Mouse (Mus musculus) heart, postnatal 14 days (tissue): ENCODE results near the gene Nr2f2. TPM values are rescaled to one million over a fixed set of nuclear protein-coding genes. Genes with fewer than 3 reads are reported as not detected.

Source experiments
- DNase-seq, 2 experiments: peaks; one replicate each; pipeline ENCODE4 v3.0.0; 2021 to 2022
- intact Hi-C: fragments of 180-260 bp; cut with DNase I; formaldehyde crosslinking; loops from one replicate; pipeline ENCODE4 v1.15.1; 2025
- total RNA-seq, 2 experiments: library from RNA; stranded (reverse); gene quantifications; 2 replicates each; pipeline ENCODE4 v1.2.3; 2021

The Nr2f2 gene
- total RNA-seq, 2 experiments from 2014 or later: 24.8 to 26.9 TPM

DNA sequence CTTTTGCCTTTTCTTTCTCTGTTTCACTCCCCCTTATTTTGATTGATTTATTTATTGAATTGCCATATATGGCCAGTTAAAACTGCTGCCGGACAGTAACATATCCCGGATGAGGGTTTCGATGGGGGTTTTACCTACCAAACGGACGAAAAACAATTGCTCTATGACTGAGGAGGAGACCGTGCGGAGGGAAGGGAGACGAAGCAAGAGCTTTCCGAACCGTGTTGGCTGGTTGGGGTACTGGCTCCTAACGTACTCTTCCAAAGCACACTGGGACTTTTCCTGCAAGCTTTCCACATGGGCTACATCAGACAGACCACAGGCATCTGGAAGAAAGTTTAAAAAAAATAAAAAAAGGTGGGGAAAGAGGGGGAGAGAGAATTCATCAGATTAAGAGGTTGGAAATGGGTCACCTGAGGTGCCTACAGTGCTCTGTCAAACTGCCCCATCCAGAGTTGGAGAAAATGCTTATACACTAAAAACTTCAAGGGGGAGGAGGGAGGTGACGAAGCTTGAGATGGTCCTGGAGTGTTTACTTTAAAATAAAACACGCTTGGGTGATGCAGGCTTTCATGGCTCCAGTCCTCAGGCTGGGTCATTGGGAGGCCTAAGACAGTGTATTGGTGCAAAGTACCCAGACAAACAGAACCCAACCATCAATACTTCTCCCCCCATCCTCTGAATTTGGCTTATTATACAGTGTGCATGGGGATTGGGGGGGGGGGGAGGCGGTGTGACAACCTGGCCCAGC, 11.8 kb downstream of the Nr2f2 start:
- no peak for DNase-seq
- intact Hi-C loops: loop anchor here (5.0 kb wide), 1 partner anchor 1228 kb away; no protein-coding TSS in a partner anchor

DNA sequence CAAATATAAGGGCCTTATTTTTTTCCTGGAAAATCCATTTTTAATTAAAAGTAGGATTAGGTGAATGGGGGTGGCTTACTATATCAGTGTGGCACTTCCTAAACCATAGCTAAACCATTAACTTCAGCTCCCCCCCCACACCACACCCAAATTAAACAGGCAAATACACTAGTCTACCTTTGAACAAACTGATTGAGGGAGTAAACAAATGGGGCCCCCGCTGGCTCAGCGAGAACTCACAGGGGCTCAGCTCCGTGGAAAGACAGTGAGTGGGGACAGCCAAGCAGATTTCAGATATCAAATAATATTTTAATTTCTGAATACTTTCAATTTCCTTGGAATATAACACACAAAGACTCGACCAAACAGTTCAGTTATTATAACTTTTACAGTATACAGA, 13.4 kb downstream of the Nr2f2 start:
- intact Hi-C loops: loop anchor here (5.0 kb wide), 1 partner anchor 1229 kb away; no protein-coding TSS in a partner anchor

DNA sequence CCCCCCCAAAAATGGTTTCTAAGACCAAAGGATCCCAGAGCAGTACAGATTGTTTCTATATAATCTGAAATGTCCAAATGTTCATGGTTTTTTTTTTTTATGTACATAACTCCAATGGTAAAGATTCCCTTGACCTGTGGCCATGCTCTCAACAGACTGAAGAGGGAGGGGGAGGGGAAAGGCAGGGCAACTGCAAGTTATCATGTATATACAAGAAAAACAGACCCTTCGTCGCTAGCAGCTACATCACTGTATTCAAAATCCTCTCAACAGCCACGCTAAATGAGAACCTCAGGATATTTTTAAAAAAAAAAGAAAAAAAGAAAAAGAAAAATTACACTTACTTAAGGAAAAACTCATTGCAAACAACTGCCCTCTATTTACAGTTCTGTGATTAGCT, 13.9 kb downstream of the Nr2f2 start:
- intact Hi-C loops: loop anchor here (5.0 kb wide), 1 partner anchor 1230 kb away; no protein-coding TSS in a partner anchor
- DNase-seq: no peak

More for the DNA sequence above, 13.4 kb downstream of the Nr2f2 start:
- DNase-seq: no peak

DNA sequence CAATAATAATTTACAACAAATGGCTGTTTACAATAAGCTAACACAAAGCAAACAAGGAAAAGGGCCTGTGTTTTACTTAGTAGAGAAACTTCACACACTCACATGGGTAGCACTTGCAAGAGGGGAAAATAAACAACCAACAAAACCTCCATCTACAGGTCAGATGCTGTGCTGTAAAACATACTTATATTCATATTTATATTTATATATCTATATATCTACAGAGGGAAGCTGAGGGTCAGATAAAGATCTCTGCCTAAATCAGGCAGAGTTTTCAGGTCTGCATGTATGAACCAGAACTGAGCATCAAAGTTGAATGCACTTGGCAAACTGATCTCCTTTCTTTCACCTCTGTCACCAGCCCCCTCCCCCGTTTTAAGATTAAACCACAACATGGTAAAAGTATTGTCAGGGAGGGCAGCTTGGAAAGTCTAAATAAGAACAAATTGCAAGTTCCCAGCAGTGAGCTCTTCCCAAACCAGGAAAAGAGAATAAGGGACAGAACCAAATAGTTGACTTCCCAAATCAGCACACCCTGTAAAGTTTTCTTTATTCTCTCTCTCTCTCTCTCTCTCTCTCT, 14.5 kb downstream of the Nr2f2 start:
- DNase-seq: no peak
- intact Hi-C loops: loop anchor here (5.0 kb wide), 1 partner anchor 1230 kb away; no protein-coding TSS in a partner anchor

DNA sequence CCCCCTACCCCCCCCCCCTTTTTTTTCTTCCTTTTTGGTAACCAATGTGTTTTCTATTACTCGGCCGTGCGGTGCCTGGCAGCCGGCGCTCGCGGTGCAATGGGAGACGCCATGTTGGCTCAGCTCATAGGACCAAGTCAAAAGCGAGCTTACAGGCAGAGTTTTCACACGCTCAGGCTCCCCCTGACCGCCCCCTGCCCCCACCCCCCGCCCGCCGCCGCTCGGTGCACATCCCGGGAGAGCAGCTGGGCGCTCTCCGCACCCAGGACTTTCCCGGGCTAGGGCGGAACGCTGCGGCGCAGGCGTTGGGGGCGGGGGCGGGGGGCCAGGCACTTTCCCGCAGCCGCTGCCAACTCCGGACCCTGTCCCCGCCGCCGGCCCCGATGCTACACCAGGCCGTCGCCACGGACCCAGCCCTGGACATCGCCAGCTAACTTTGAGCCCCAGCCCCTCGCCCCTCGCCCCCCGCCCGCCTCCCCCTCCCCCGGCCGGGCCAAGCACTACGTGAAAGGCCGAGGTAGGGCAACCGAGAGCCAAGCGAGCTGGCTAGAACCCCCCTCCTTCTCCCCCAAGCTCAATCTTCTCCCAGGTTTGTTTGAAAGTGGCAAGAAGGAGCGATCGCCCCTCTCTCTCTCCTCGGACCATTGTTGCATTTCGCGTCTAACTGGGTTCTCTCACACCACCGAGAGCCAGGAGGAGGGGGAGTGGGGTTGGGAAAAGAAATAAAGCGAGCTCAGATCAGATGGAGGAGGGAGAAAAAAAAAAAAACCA, 15.6 kb downstream of the Nr2f2 start:
- intact Hi-C loops: loop anchor here (5.0 kb wide), 1 partner anchor 1231 kb away; no protein-coding TSS in a partner anchor
- DNase-seq: peak in 1 of 2 experiments; percentile 65

DNA sequence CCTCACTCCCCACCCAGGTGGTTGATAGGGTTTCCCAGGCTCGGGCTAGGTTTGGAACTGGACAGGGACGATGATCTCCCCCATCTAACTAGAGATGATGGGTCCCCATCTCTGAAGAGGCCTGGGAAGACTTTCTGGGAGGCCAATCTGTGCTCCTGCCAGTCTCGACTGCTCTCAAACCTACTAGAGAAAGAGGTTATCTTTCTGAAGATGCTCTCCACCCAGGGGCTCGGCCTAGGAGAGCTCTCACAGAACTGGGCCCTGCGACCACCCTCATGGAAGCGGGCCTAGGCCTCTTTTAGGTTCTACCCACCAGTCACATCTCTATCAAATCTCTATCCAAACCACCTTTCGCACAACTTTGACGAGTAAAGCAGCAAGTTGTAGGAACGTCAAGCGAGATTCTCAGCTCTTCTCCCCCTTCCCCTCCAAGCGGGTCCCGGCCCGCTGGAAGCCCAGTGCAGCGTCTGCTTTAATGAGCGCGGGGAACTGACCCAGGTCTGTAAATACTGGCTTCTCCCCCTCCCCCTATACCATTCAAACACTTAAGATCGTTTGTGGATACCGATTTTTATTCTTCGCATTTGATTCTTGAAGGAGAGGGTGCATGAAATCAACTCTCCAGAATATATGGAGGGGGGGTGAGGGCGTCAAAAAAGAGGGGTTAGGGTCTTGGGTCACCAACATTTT, 16.4 kb downstream of the Nr2f2 start:
- no peak for DNase-seq

DNA sequence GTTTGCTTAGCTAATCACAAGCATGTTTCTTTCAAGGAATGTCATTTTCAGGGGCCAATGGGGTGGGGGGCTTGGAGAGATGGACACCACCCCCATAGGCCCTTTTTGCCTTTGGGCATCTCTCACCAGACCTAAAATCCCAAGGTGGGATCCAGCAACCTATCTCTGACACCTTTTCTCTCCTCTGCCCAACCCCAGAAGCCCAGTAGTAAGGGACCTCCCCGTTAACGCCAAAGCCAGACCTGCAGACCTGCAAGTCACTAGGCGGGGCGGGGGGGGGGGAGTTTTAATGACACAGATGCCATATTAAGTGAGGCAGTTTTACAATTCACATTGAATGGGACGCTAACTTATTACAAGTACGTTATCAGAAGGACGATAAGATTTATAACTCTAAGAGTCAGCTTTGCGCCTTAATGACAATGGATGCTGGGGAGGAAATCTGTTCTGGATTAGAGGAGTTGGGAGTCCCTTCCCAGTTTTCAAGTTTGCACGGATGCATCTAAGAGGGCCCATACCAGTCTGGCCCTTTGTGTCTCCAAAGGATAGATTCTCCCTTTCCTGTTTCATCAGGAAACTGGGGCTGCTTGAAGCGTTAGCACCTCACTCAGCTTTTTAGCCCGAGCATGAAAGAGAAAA, 17.4 kb downstream of the Nr2f2 start:
- intact Hi-C loops: loop anchor here (5.0 kb wide), 1 partner anchor 963 kb away; no protein-coding TSS in a partner anchor
- DNase-seq: no peak

More for the DNA sequence above, 16.4 kb downstream of the Nr2f2 start:
- intact Hi-C loops: loop anchor here (5.0 kb wide), 2 partner anchors 962 to 1232 kb away; no protein-coding TSS in a partner anchor

DNA sequence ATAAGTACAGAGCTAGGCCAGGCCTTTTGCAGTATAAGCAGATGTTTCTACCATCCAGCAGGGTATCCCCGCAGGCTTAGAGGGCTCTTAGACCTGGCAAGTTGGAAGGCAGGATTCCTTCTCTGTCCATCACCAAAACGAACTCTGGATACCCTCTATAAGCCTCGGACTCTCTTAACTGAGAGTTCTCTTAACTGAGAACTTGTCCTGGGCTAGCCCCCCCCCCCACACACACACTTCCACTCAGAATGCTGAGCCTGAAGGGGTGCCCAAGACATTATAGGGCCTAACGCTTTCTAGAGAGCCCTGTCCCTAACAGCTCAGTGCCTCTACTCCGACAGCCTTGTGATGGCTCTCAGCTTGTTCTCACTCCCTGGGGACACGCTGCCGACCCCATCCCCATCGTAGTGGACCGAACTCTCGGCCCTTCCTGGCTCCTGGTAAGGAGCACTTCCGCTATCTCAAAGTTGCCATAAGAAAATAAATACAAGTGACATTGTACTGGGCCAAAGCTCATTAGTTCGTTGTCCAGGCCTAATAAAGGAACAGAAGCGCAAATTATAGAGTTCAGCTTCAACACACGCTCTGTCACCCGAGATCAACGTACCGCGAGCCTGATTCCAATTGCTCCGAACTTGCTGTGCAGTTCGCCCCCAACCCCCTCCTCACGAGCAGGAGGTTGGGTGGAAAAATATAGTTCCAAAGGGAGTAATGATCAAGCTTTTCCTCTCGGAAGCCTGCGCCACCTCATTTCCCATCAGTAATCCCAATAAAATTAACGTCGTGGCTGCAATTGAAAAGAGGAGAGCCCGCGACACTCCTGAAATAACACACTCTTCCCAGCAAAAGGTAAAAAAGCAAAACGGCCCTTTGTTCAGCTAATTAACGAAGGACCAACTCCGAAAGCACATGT, 18.2 kb downstream of the Nr2f2 start:
- intact Hi-C loops: loop anchor here (5.0 kb wide), 1 partner anchor 964 kb away; no protein-coding TSS in a partner anchor
- no peak for DNase-seq

DNA sequence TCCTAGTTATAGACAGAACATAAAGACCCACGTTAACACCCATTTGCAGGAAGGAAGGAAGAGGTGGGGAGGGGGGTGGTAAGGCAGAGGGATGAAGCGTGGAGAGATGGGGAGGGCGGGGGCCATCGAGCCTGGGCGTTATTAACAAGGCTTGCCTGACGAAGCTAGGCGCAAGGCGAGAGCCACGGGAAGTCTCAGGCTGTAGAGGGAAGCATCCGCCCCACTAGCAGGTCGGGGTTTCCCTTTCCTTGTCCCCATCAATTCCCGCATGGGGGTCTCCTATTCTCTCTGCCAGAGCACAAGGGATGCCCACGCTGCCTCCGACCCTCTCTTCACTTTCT, 18.9 kb downstream of the Nr2f2 start:
- intact Hi-C loops: loop anchor here (2.0 to 5.0 kb wide), 3 partner anchors 15 to 1065 kb away; no protein-coding TSS in a partner anchor
- no peak for DNase-seq

DNA sequence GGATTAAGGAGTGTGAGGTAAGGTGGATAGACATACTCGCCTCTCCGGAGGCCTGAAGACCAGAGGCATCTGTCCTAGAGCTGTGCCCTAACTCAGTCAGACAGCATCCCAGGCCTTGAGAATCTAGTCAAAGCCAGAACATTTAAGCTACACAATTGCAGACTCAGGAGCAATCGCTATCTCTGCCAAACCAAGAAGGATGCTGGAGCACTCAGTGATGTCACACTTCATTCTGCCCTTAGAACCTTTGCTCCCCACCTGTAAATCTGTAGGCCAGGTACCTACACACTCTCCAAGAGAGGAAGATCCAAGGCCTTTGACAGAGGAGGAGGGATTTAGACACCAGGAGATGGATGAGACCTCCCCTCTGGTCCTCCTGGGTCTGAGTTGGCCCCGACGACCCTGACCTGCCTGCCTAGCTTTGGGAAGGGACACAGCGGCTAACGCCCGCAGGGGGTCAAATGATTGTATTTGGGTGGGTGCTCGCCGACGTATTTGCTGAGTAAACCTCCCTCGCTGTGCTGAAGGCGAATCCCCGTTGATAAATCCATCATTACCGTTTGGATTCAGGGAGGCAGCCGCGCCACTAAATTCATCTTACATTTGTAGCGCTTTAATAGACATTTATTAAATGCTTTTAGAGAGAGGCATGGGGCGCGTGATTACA, 19.5 kb downstream of the Nr2f2 start:
- intact Hi-C loops: loop anchor here (2.0 to 5.0 kb wide), 3 partner anchors 16 to 1066 kb away; no protein-coding TSS in a partner anchor
- no peak for DNase-seq

DNA sequence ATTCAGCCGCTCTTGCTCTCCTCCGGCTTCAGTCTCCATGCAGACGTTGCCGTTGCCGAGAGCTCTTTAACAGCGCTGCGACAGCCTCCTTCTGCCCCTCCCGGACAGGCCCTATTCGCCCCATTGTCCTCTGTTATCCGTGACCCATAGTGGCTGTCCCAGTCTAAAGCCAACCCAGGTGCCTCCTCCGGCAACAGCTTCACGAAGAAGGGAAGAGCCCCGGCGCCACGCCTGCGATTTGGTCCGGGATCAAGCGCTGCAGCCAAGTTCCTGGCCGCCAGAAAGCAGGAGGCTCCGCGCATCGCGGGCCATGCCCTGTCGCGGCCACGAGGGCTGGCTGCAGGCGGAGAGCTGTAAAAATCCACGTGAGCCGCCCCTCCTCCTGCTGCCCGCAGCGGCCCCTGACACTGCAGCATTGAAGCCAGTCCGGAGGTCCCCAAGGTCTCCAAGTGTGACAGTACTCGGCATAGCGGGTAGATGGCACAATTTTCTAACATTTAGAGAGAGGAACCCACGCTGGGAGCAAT, 20.5 kb downstream of the Nr2f2 start:
- DNase-seq: peak; percentile 71 to 76
- intact Hi-C loops: loop anchor here (2.0 to 5.0 kb wide), 3 partner anchors 17 to 1067 kb away; no protein-coding TSS in a partner anchor

DNA sequence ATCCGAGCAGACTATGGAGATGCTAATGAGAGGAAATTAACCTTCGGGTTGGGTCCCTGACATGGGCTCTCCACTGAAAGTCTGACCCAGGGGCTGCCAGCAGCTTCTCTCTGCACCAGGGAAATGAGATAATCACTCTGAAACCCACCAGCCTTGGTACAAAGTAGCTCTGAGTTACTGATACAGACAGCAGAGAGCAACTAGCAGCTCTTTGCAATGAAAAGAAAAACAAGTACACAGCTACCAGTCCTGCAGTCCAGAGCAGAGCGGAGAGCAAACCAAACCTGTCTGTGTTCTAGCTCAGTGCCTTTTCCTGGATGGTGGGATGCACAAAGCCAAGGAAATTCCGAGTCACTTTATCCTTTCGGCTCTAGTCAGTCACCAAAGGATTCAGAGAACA, 23.1 kb downstream of the Nr2f2 start:
- no peak for DNase-seq
- intact Hi-C loops: no loop called here

DNA sequence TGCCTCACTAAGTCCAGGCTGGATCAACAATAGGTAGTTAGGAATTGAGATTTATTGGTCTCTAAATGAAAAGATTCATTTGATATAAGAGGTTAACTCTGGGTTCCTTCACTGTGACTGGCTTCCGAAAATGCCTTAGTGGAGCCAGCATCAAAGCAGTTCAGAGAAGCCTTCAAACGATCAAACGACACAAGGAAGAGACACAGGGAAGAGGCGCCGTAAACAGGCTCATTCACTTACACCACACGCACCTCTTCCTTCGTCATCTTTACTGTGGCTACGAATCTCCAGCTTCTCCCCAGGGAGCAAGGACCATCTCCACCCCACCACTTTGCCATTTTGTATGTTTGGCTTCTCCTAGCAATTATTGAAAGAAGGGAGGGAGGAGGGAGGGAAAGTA, 23.8 kb downstream of the Nr2f2 start:
- no peak for DNase-seq
- intact Hi-C loops: no loop called here

DNA sequence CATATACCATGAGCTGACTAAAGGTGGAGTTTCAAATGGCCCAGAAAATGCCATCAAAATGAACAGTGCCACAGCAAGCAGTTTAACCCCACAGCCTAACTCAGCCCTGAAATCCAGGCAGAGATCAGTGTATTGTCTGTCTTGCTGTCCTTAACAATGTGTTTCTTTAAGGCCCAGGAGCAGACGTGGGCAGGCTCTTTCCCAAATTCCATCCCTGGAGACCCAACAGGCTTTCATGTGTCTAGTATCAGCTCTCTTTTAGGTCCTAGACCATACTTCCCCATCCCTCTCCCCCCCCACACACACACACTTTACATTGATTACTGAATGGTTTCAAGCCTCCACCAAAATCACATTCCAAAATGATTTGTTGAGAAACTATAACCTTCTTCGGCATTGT, 24.5 kb downstream of the Nr2f2 start:
- no peak for DNase-seq
- intact Hi-C loops: no loop called here

DNA sequence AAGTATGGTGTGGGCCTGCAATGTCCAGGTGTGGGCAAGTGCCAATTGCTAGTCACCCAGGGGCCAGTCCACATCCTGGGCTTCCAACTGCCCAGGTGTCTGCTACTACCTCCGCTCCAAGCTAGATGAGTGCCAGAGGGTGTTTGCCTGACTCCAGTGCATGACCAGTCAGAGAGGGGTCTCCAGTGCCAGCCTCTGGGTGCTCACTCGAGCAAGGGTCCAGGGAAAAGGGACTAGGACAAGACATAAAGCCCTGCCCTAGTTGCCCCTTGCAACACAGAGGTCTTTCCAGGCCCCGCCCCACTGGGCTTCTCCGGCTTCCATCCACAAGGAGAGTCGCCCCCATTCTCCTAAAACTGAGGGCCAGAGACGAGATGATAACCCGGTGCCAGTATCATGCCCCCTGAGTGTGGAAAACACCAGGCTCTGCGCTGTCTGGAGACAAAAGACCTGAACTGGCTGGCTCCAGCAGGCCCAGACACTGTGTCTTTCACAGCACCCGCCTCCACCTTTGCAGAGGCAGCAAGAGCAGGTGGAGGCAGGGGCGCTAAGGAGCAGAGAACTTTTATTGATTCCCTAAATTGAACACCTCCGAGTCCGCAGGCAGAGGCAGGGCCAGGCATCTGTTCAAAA, 26.4 kb downstream of the Nr2f2 start:
- no peak for DNase-seq
- intact Hi-C loops: loop anchor here (5.0 to 10.0 kb wide), 4 partner anchors 223 to 1765 kb away; no protein-coding TSS in a partner anchor

DNA sequence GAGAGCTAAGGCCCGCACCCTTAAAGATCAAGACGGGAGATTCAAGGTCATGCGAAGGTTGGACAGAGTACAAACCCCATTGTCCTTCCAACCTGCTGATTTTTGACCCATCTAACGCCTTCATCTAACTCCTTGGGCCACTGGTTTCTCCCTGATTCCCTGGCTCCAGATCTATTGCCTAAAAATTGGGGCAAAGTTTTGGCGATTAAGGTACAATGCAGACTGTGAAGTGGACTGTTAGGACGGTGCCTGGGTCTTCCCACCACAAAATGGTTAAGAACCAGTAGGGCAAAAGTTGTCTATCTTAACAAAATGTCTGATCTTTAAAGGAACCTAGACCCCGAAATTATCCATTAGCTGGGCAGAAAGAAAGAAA, 28.3 kb downstream of the Nr2f2 start:
- intact Hi-C loops: loop anchor here (5.0 to 10.0 kb wide), 4 partner anchors 221 to 1763 kb away; no protein-coding TSS in a partner anchor
- no peak for DNase-seq
